In genomic region chr4:107822936-107823411, GRCm38 (mm10) we compare ENCODE assay signal across 9 mouse cellular contexts. TPM values are rescaled to one million over a fixed set of nuclear protein-coding genes. Genes with fewer than 3 reads are reported as not detected.
A peak's percentile ranks its signal among the peaks of the same experiment; 100 is the strongest.
DNase-seq lines count a peak whose midpoint lies in the region; ATAC-seq and TF ChIP-seq lines count a peak whose summit lies in the region.
"Had no signal": no experiment of that assay in that cellular context is flagged by ENCODE, and none has a peak within 500 bp of the region (broad histone marks: within the 10 kb centered on the region; RNA-seq: fewer than 3 reads in every experiment).

No protein-coding gene starts in this region.

- H3K4me1 ChIP-seq in E14TG2a.4 (replicated peaks; ENCODE audit: low read depth, low read length), result peaks cover 16% of the 10 kb centered on the region
- H3K4me1 ChIP-seq in forebrain, embryonic 12.5 days, result peaks cover 99% of the 10 kb centered on the region
- peaks cover 12% of the 10 kb centered on the region for H3K4me1 ChIP-seq in limb, embryonic 14.5 days (ENCODE audit: control insufficient read depth, insufficient read depth, low read length)

- peak overlapping the region; percentile 42 for H3K4me2 ChIP-seq in forebrain, embryonic 12.5 days
- H3K4me2 ChIP-seq in limb, embryonic 14.5 days (replicated peaks; ENCODE audit: low read depth, low read length, severe bottlenecking), result no peak overlapping the region
- H3K4me2 ChIP-seq: lung, embryonic 14.5 days had no signal

- TF ChIP-seq POLR2A in limb, embryonic 14.5 days (IDR thresholded peaks at IDR 0.05; ENCODE audit: borderline replicate concordance, extremely low read depth, insufficient read depth, insufficient read length), result no peak

- peak overlapping the region; percentile 68 for H3K4me3 ChIP-seq in E14TG2a.4 (replicated peaks; ENCODE audit: low read length)
- H3K4me3 ChIP-seq in forebrain, embryonic 12.5 days (replicated peaks), result peak overlapping the region; percentile 13; the same call in 1 of the 2 replicates
- H3K4me3 ChIP-seq in limb, embryonic 14.5 days (replicated peaks; ENCODE audit: low read length), result 0 out of 2 replicates have a peak overlapping the region, but pooled peaks have one; percentile 6

- 22% methylated on average over 9 of the region's 9 CpGs for WGBS in forebrain, embryonic 12.5 days
- 40% methylated on average over 9 of the region's 9 CpGs for WGBS in limb, embryonic 14.5 days

- no peaks in the 10 kb centered on the region for H3K9me3 ChIP-seq in E14TG2a.4 (ENCODE audit: low read length)
- no peaks in the 10 kb centered on the region for H3K9me3 ChIP-seq in forebrain, embryonic 12.5 days
- no peaks in the 10 kb centered on the region for H3K9me3 ChIP-seq in limb, embryonic 14.5 days (ENCODE audit: control insufficient read depth, low read length)

- no peak for TF ChIP-seq CTCF in E14TG2a.4 (conservative IDR thresholded peaks at IDR 0.05; ENCODE audit: low read length)

- ATAC-seq in forebrain, embryonic 12.5 days (ENCODE audit: low FRiP score), result peak; percentile 57
- ATAC-seq in limb, embryonic 14.5 days (ENCODE audit: low FRiP score, low read depth), result no peak

- H3K27ac ChIP-seq in forebrain, embryonic 12.5 days, result peak overlapping the region; percentile 90
- no peak overlapping the region for H3K27ac ChIP-seq in limb, embryonic 14.5 days (replicated peaks; ENCODE audit: low read depth, low read length)

- H3K27me3 ChIP-seq in E14TG2a.4 (ENCODE audit: insufficient read depth, low read length), result peaks cover 15% of the 10 kb centered on the region
- H3K27me3 ChIP-seq in forebrain, embryonic 12.5 days, result no peaks in the 10 kb centered on the region
- H3K27me3 ChIP-seq in limb, embryonic 14.5 days (ENCODE audit: control insufficient read depth, insufficient read depth, low read length), result no peaks in the 10 kb centered on the region

- peak; percentile 28 for DNase-seq in embryo, embryonic 10 days (ENCODE audit: low spot score)
- DNase-seq in embryo, embryonic 11 days, result no peak
- DNase-seq in limb, embryonic 14.5 days (ENCODE audit: low spot score), result no peak
- no peak for DNase-seq in left cerebral cortex, adult 11 months (ENCODE audit: low spot score)
- DNase-seq in adrenal gland, postnatal 4 days (ENCODE audit: low spot score in 2 of 2), result no peak
- DNase-seq in gastrocnemius, postnatal 4 days (ENCODE audit: low spot score in 2 of 2), result no peak
- DNase-seq: lung, embryonic 14.5 days had no signal

- H3K36me3 ChIP-seq in E14TG2a.4 (ENCODE audit: insufficient read depth, low read length), result peaks cover 8% of the 10 kb centered on the region; the same call in 1 of the 2 replicates
- no peaks in the 10 kb centered on the region for H3K36me3 ChIP-seq in forebrain, embryonic 12.5 days (replicated peaks)
- H3K36me3 ChIP-seq in limb, embryonic 14.5 days (ENCODE audit: control insufficient read depth, insufficient read depth, low read length), result no peaks in the 10 kb centered on the region

- peak overlapping the region; percentile 29; the same call in 1 of the 2 replicates for H3K9ac ChIP-seq in forebrain, embryonic 12.5 days
- no peak overlapping the region for H3K9ac ChIP-seq in limb, embryonic 14.5 days (ENCODE audit: low read depth, low read length, severe bottlenecking)
- H3K9ac ChIP-seq: lung, embryonic 14.5 days had no signal

RNA-seq across cellular contexts. Expression of gene Lrp8, which starts 20.9 kb away (rescaled TPM):
- polyA plus RNA-seq in forebrain, embryonic 12.5 days (2016; fragmentation: Nextera tagmentation; extraction: Ambion mirVana), result 43.3 and 48.3 TPM in 2 replicates
- 10.5 and 15.7 TPM in 2 replicates for polyA plus RNA-seq in limb, embryonic 14.5 days (2012; rRNA removed)
- 3.2 and 4.1 TPM in 2 replicates for polyA plus RNA-seq in limb, embryonic 14.5 days (2014; fragmentation: Nextera tagmentation; extraction: Ambion mirVana)
- total RNA-seq in adrenal gland, postnatal 4 days (2021), result 1 to 10 TPM; 8.8 to 8.9 TPM
- total RNA-seq in gastrocnemius, postnatal 4 days (2021), result 1 to 10 TPM; 2.4 to 2.6 TPM

RNA-seq across cellular contexts. Expression of gene Magoh, which starts 56.6 kb away (rescaled TPM):
- polyA plus RNA-seq in forebrain, embryonic 12.5 days (2016; fragmentation: Nextera tagmentation; extraction: Ambion mirVana), result 232 and 233 TPM in 2 replicates
- polyA plus RNA-seq in limb, embryonic 14.5 days (2012; rRNA removed), result 150 and 252 TPM in 2 replicates
- 186 and 199 TPM in 2 replicates for polyA plus RNA-seq in limb, embryonic 14.5 days (2014; fragmentation: Nextera tagmentation; extraction: Ambion mirVana)
- 100 to 1,000 TPM; 108 to 111 TPM for total RNA-seq in adrenal gland, postnatal 4 days (2021)
- total RNA-seq in gastrocnemius, postnatal 4 days (2021), result 10 to 100 TPM; 53.9 to 63.6 TPM

Comparison
In these comparisons a context has a peak if more than half of its experiments do, and no peak if none do; other contexts are left out.
1. H3K4me3 ChIP-seq: peak in every context shown above with its lines; median percentile 68 in E14TG2a.4; 13 in forebrain, embryonic 12.5 days; 6 in limb, embryonic 14.5 days.